13 mouse cellular contexts compared by ENCODE assay signal in genomic region chr4:40884282-40885165, GRCm38 (mm10). TPM values are rescaled to one million over a fixed set of nuclear protein-coding genes. Genes with fewer than 3 reads are reported as not detected.
DNase-seq lines count a peak whose midpoint lies in the region.
"Had no signal": no experiment of that assay in that cellular context is flagged by ENCODE, and none has a peak within 500 bp of the region (broad histone marks: within the 10 kb centered on the region; RNA-seq: fewer than 3 reads in every experiment).

No protein-coding gene starts in this region.

- DNase-seq in gastrocnemius, adult 18-20 months (ENCODE audit: low spot score) = peak; percentile 36
- no peak for DNase-seq in gastrocnemius, adult 8-10 months (ENCODE audit: low spot score in 2 of 2)
- peak; percentile 32 to 53 for DNase-seq in left cerebral cortex, postnatal 14 days (ENCODE audit: low spot score in 2 of 2)
- no peak for DNase-seq in left cerebral cortex, adult 18-20 months (ENCODE audit: low spot score in 2 of 2)
- peak; percentile 44 to 51 for DNase-seq in right cerebral cortex, adult 2 months (ENCODE audit: low spot score in 2 of 2)
- no peak for DNase-seq in right cerebral cortex, postnatal 14 days
- DNase-seq in telencephalon, adult 2 months (ENCODE audit: low read depth, low spot score) = peak; percentile 79
- DNase-seq: cerebellum, postnatal 14 days; forebrain, postnatal 0 days; kidney, postnatal 10 days; liver, embryonic 13.5 days; thymus, postnatal 14 days had no signal

- intact Hi-C loops in left cerebral cortex, postnatal 14 days (cut with DNase I) = loop anchor here (10.0 kb wide), 1 partner anchor 140 kb away; no protein-coding TSS in a partner anchor

RNA-seq across cellular contexts. Expression of gene B4galt1, which starts 30.7 kb away (rescaled TPM):
- total RNA-seq in gastrocnemius, adult 18-20 months (2021) = 10 to 100 TPM; 23.0 to 25.4 TPM
- 10 to 100 TPM; 22.3 to 27.7 (median 23.7) TPM for total RNA-seq in gastrocnemius, adult 8-10 months (2022)
- total RNA-seq in left cerebral cortex, postnatal 14 days (2021) = 1 to 10 TPM; 6.5 to 9.0 TPM
- 1 to 10 TPM; 4.7 to 5.4 TPM for total RNA-seq in left cerebral cortex, adult 18-20 months (2021)

RNA-seq across cellular contexts. Expression of gene Spink4, which starts 35.3 kb away (rescaled TPM):
- not detected for total RNA-seq in gastrocnemius, adult 18-20 months (2021)
- not detected for total RNA-seq in gastrocnemius, adult 8-10 months (2022)
- total RNA-seq in left cerebral cortex, postnatal 14 days (2021) = not detected
- total RNA-seq in left cerebral cortex, adult 18-20 months (2021) = not detected
- total RNA-seq: forebrain, postnatal 0 days; neutrophil, adult 5-6 weeks had no signal

Comparison
In these comparisons a context has a peak if more than half of its experiments do, and no peak if none do; other contexts are left out.
1. DNase-seq: peak in gastrocnemius, adult 18-20 months (single experiment), left cerebral cortex, postnatal 14 days (2 of 2), right cerebral cortex, adult 2 months (2 of 2) and telencephalon, adult 2 months (single experiment); none in gastrocnemius, adult 8-10 months (0 of 2), left cerebral cortex, adult 18-20 months (0 of 2) and right cerebral cortex, postnatal 14 days (single experiment).